Mouse (Mus musculus): Measurements from ENCODE around the gene Gja5.

DNA sequence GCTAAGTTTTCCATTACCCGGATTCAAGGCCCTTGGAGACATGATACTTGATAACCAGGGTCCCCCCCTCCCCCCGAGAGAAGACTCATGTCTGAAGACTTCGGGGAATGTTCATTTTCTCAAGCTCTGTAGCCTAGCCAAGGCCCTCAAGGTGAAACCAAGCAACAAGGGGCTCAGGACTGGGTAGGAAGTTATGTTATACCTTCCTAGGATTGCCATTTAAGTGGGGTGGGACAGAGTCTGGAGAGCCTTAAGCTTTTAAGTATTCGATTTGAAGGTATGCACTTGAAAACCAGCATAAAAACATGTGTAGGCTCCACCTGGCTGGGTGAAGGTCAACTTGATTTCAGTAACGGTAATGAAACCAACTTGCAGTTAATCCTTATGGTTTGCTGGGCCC is 154.2 kb downstream of the Gja5 start:
- TF ChIP-seq SRF (IDR thresholded peaks at IDR 0.05; ENCODE audit: control insufficient read depth, insufficient read length, low read depth) (no peak), MYOD1 (IDR thresholded peaks at IDR 0.05; ENCODE audit: control insufficient read depth in 1 of 3, insufficient read length in 2 of 3, low read depth in 2 of 3) (no peak), POLR2A (IDR thresholded peaks at IDR 0.05; ENCODE audit: insufficient read length, low read depth) (no peak), MYOG (IDR thresholded peaks at IDR 0.05; ENCODE audit: control insufficient read depth in 1 of 3, insufficient read depth in 1 of 3, insufficient read length in 2 of 3, low read depth in 2 of 3) (no peak), USF1 (IDR thresholded peaks at IDR 0.05; ENCODE audit: low read depth) (no peak), MAX (IDR thresholded peaks at IDR 0.05; ENCODE audit: low read depth) (no peak), E2F4 (IDR thresholded peaks at IDR 0.05; ENCODE audit: insufficient read depth) (no peak), TCF12 (IDR thresholded peaks at IDR 0.05; ENCODE audit: insufficient read depth, poor library complexity, severe bottlenecking) (no peak), CEBPB (IDR thresholded peaks at IDR 0.05; ENCODE audit: insufficient read depth, poor library complexity, severe bottlenecking) (no peak), TCF3 (IDR thresholded peaks at IDR 0.05; ENCODE audit: insufficient read length, low read depth) (no peak)

Measured in myocyte (in vitro differentiated cells).